Mouse (Mus musculus): ENCODE results near the gene Nosip. TPM values are rescaled to one million over a fixed set of nuclear protein-coding genes. Genes with fewer than 3 reads are reported as not detected.

Nosip gene
- total and polyA plus RNA-seq, 2 experiments from 2014 or later = 74.3 to 76.4 TPM

- no peak for TF ChIP-seq CTCF (IDR thresholded peaks at IDR 0.05; ENCODE audit: low read depth)
- under 1% methylated on average over 37 of the region's 38 CpGs for WGBS
- peak overlapping the region; percentile 96 for H3K27ac ChIP-seq (ENCODE audit: low read depth, low read length)
- no peaks in the 10 kb centered on the region for H3K9me3 ChIP-seq (ENCODE audit: low read length)
- peak overlapping the region; percentile 89 for H3K4me2 ChIP-seq (ENCODE audit: low read depth)
- no peaks in the 10 kb centered on the region; the same call in 1 of the 2 replicates for H3K4me1 ChIP-seq (ENCODE audit: insufficient read depth)
- H3K9ac ChIP-seq = peak overlapping the region; percentile 96
- DNase-seq (no peak), ATAC-seq (no peak)
- peak overlapping the region; percentile 77 for H3K4me3 ChIP-seq (ENCODE audit: low read depth, low read length)
- peaks cover 30% of the 10 kb centered on the region for H3K36me3 ChIP-seq (ENCODE audit: insufficient read depth)
- H3K27me3 ChIP-seq (ENCODE audit: insufficient read depth, low read length) = no peaks in the 10 kb centered on the region
Observed at GRCm38 (mm10) chr7:45052181-45052861, 9.9 kb upstream of the Nosip start.

DNA sequence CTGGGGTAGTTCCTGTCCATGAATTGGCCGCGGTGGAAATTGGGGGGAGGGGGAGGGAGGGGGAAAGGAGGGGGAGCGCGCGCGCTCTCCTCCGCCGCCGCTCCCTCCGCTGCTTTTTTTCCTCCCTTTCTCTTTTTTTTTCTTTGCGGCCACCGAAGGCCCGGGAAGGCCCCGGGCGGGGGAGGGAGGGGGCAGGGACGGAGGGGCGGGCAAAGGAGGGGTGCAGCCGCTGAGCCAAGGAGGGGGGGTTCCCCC, 9.4 kb upstream of the Nosip start, which contains the start of gene Prr12:
Gene Prr12, minus strand, starts transcription at position 20 of the 255 bp plus-strand sequence.
- H3K4me3 ChIP-seq (ENCODE audit: low read depth, low read length) = peak within 1 kb of the TSS; percentile 77
- no peaks in the 10 kb centered on the region; the same call in 1 of the 2 replicates for H3K4me1 ChIP-seq (ENCODE audit: insufficient read depth)
- H3K36me3 ChIP-seq (ENCODE audit: insufficient read depth) = peaks cover 25% of the 10 kb centered on the region
- DNase-seq = peak; percentile 80
- H3K27me3 ChIP-seq (ENCODE audit: insufficient read depth, low read length) = no peaks in the 10 kb centered on the region
- H3K27ac ChIP-seq (ENCODE audit: low read depth, low read length) = peak within 1 kb of the TSS; percentile 96
- no peaks in the 10 kb centered on the region for H3K9me3 ChIP-seq (ENCODE audit: low read length)
- H3K9ac ChIP-seq = peak within 1 kb of the TSS; percentile 96
- ATAC-seq = peak; percentile 2; the same call in 1 of the 2 replicates
- 0% methylated on average over 7 of the region's 18 CpGs for WGBS
- H3K4me2 ChIP-seq (ENCODE audit: low read depth) = peak within 1 kb of the TSS; percentile 89
- no peak for TF ChIP-seq CTCF (IDR thresholded peaks at IDR 0.05; ENCODE audit: low read depth)

DNA sequence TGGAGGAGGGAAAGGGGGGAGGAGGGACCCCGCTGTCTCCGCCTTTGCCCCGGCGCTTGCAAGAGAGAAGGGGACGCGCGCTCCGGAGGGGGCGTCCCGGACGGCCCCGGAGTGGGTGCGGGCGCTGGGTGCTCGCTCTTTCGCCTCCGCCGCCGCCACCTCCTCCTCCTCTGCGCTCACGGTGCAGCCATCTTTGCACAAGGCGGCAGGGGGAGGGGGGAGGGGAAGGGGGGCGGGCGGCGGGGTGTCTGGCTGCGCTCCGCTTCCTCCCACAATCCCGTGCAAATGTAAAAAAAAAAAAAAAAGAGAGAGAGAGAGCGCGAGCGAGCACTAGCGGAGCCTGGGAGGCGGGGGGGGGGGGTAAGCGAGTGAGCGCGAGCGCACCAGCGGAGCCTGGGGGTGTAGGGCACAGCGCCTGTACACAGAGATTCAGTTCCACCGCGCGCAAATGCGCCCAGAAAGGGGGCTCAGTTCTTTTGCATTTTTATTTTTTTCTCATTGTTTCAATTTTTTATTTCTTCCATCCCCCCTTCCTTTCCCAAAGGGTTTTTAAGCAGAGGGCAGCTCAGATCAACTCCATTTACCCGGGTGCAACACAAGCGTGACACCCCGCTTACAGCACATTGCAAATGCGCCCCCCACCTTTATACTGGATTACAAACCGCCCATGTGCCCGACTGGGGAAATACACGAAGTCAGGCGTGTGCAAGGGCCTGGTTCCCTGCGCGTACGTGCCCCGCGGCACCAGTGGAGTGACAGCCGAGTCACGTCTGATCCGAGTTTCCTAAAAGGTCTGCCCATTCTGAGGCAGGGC, 8.9 kb upstream of the Nosip start:
- H3K4me3 ChIP-seq (ENCODE audit: low read depth, low read length) = peak overlapping the region; percentile 77
- WGBS = under 1% methylated on average over 38 of the region's 59 CpGs
- no peak for TF ChIP-seq CTCF (IDR thresholded peaks at IDR 0.05; ENCODE audit: low read depth)
- H3K4me1 ChIP-seq (ENCODE audit: insufficient read depth) = no peaks in the 10 kb centered on the region; the same call in 1 of the 2 replicates
- peaks cover 20% of the 10 kb centered on the region for H3K36me3 ChIP-seq (ENCODE audit: insufficient read depth)
- peak overlapping the region; percentile 89 for H3K4me2 ChIP-seq (ENCODE audit: low read depth)
- H3K27me3 ChIP-seq (ENCODE audit: insufficient read depth, low read length) = no peaks in the 10 kb centered on the region
- peak overlapping the region; percentile 96 for H3K27ac ChIP-seq (ENCODE audit: low read depth, low read length)
- peak overlapping the region; percentile 96 for H3K9ac ChIP-seq
- peak; percentile 61 for ATAC-seq
- no peaks in the 10 kb centered on the region for H3K9me3 ChIP-seq (ENCODE audit: low read length)
- DNase-seq = peak; percentile 88

DNA sequence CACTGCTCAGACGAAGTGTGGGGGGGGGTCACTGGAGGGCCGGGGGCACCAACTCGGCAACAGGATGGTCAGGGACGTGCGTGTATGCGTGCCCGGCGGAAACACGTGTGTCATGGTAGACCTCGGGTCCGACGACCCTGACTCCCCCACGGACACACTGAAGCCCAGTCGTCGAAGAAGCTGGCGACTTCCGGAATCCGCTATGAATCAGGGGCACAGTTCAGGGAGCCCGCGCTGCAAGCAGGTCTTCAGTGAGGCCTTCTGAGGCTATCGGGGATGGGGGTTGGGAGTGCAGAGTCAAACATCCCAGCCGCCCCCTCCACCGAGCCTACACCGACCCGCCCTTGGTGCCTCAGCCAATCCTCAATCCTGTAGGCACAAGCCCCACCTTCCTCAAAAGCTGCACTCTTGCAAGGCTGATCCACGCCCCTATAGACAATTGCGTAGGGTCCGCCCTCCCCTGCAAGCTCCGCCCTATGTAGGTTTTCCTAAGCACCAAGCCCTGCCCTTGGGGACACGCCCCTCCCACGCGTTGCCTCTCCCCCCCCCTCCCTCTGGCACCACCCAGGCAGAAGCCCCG, 8.2 kb upstream of the Nosip start:
- H3K4me2 ChIP-seq (ENCODE audit: low read depth) = peak overlapping the region; percentile 89
- no peaks in the 10 kb centered on the region for H3K27me3 ChIP-seq (ENCODE audit: insufficient read depth, low read length)
- peak overlapping the region; percentile 77 for H3K4me3 ChIP-seq (ENCODE audit: low read depth, low read length)
- H3K4me1 ChIP-seq (ENCODE audit: insufficient read depth) = peaks cover 4% of the 10 kb centered on the region; the same call in 1 of the 2 replicates
- peak overlapping the region; percentile 96 for H3K9ac ChIP-seq
- WGBS = under 1% methylated on average over 33 of the region's 33 CpGs
- TF ChIP-seq CTCF (IDR thresholded peaks at IDR 0.05; ENCODE audit: low read depth) = no peak
- no peaks in the 10 kb centered on the region for H3K9me3 ChIP-seq (ENCODE audit: low read length)
- peak; percentile 93 for DNase-seq
- H3K27ac ChIP-seq (ENCODE audit: low read depth, low read length) = peak overlapping the region; percentile 96
- ATAC-seq = peak; percentile 92
- H3K36me3 ChIP-seq (ENCODE audit: insufficient read depth) = peaks cover 13% of the 10 kb centered on the region

- H3K9ac ChIP-seq = no peak overlapping the region
- no peak for ATAC-seq
Observed at GRCm38 (mm10) chr7:45056329-45056971, 5.8 kb upstream of the Nosip start.

DNA sequence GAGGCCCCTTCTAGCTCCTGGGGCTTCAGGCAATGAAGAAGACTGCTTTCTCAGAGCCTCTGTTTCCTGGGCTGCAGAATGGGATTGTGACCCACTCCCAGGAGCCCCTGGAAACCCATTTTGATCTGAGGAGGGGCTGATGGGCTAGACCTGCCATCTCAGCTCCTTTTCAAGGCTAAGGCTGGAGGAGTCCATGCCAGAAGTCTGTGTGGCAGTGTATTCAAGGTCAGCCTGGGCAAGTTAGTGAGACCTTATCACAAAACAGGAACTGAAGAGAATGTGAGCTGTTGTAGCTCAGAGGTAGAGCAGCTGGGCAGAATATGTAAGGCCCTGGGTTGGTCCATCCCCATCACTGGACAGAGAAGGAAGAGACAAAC, 5.3 kb upstream of the Nosip start:
- no peaks in the 10 kb centered on the region for H3K27me3 ChIP-seq (ENCODE audit: insufficient read depth, low read length)
- no peak overlapping the region for H3K27ac ChIP-seq (ENCODE audit: low read depth, low read length)
- DNase-seq = no peak
- H3K9ac ChIP-seq = no peak overlapping the region
- peaks cover 13% of the 10 kb centered on the region; the same call in 1 of the 2 replicates for H3K4me1 ChIP-seq (ENCODE audit: insufficient read depth)
- no peaks in the 10 kb centered on the region for H3K36me3 ChIP-seq (ENCODE audit: insufficient read depth)
- H3K4me2 ChIP-seq (ENCODE audit: low read depth) = no peak overlapping the region
- no peak overlapping the region for H3K4me3 ChIP-seq (ENCODE audit: low read depth, low read length)
- no peak for TF ChIP-seq CTCF (IDR thresholded peaks at IDR 0.05; ENCODE audit: low read depth)
- H3K9me3 ChIP-seq (ENCODE audit: low read length) = no peaks in the 10 kb centered on the region
- no peak for ATAC-seq

More at GRCm38 (mm10) chr7:45056329-45056971, 5.8 kb upstream of the Nosip start:
- no peak overlapping the region for H3K4me3 ChIP-seq (ENCODE audit: low read depth, low read length)
- peaks cover 10% of the 10 kb centered on the region; the same call in 1 of the 2 replicates for H3K4me1 ChIP-seq (ENCODE audit: insufficient read depth)
- H3K4me2 ChIP-seq (ENCODE audit: low read depth) = no peak overlapping the region
- 68% methylated on average over 14 of the region's 14 CpGs for WGBS
- no peak for DNase-seq
- no peaks in the 10 kb centered on the region for H3K36me3 ChIP-seq (ENCODE audit: insufficient read depth)
- H3K27ac ChIP-seq (ENCODE audit: low read depth, low read length) = no peak overlapping the region
- no peaks in the 10 kb centered on the region for H3K27me3 ChIP-seq (ENCODE audit: insufficient read depth, low read length)
- H3K9me3 ChIP-seq (ENCODE audit: low read length) = no peaks in the 10 kb centered on the region
- TF ChIP-seq CTCF (IDR thresholded peaks at IDR 0.05; ENCODE audit: low read depth) = no peak
